In the genomic region with DNA sequence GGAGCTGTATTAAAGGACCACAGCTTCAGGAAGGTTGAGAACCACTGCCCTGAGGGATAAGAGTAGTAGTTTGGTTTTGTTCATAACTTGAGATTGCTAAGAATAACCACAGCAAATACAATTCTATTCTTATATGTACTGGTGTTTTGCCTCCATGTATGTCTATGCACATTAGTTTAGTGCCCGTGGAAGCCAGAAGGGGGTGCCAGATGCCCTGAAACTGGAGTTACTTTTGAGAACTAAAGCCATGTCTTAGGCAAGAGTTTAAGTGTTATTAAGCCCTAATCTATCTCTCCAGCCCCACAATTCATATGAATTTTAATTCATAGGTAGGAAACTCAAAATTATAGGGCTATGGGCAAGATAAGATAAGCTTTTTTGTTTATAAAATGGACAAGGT, we compare ENCODE assay signal across 9 mouse cellular contexts. TPM values are rescaled to one million over a fixed set of nuclear protein-coding genes. Genes with fewer than 3 reads are reported as not detected.
A peak's percentile ranks its signal among the peaks of the same experiment; 100 is the strongest.
DNase-seq lines count a peak whose midpoint lies in the region; ATAC-seq and TF ChIP-seq lines count a peak whose summit lies in the region.
"Had no signal": no experiment of that assay in that cellular context is flagged by ENCODE, and none has a peak within 500 bp of the region (broad histone marks: within the 10 kb centered on the region; RNA-seq: fewer than 3 reads in every experiment).

No protein-coding gene starts in this region.

- no peaks in the 10 kb centered on the region for H3K4me1 ChIP-seq in forebrain, postnatal 0 days (ENCODE audit: insufficient read depth)
- peaks cover 3% of the 10 kb centered on the region; the same call in 1 of the 2 replicates for H3K4me1 ChIP-seq in forebrain, embryonic 15.5 days

- H3K36me3 ChIP-seq in forebrain, postnatal 0 days (ENCODE audit: insufficient read depth) = no peaks in the 10 kb centered on the region
- H3K36me3 ChIP-seq in forebrain, embryonic 15.5 days = no peaks in the 10 kb centered on the region
- H3K36me3 ChIP-seq: limb, embryonic 12.5 days had no signal

- peak; percentile 61 for DNase-seq in forebrain, postnatal 0 days
- DNase-seq in B cell, adult 2 months = peak; percentile 77 to 82
- DNase-seq in adrenal gland, adult 8-10 months = peak; percentile 36
- DNase-seq in frontal cortex, postnatal 25 days (ENCODE audit: low spot score in 2 of 2) = peak; percentile 26 to 30
- DNase-seq in left cerebral cortex, adult 18-20 months (ENCODE audit: low spot score in 2 of 2) = peak; percentile 31 to 37
- DNase-seq in ovary, adult 18-20 months (ENCODE audit: low spot score) = peak; percentile 7
- peak; percentile 61 to 65 for DNase-seq in thymus, postnatal 36 days

- no peak overlapping the region for H3K4me2 ChIP-seq in forebrain, postnatal 0 days (ENCODE audit: low read depth)
- H3K4me2 ChIP-seq in forebrain, embryonic 15.5 days (replicated peaks) = no peak overlapping the region
- H3K4me2 ChIP-seq: limb, embryonic 12.5 days had no signal

- no peaks in the 10 kb centered on the region; the same call in 1 of the 2 replicates for H3K27me3 ChIP-seq in forebrain, postnatal 0 days (ENCODE audit: insufficient read depth, low read length)
- no peaks in the 10 kb centered on the region for H3K27me3 ChIP-seq in forebrain, embryonic 15.5 days
- H3K27me3 ChIP-seq: limb, embryonic 12.5 days had no signal

- no peak overlapping the region for H3K27ac ChIP-seq in forebrain, postnatal 0 days (ENCODE audit: low read depth, low read length)
- no peak overlapping the region for H3K27ac ChIP-seq in forebrain, embryonic 15.5 days (replicated peaks)
- H3K27ac ChIP-seq: limb, embryonic 12.5 days had no signal

- H3K9me3 ChIP-seq in forebrain, postnatal 0 days (ENCODE audit: low read length) = no peaks in the 10 kb centered on the region
- no peaks in the 10 kb centered on the region for H3K9me3 ChIP-seq in forebrain, embryonic 15.5 days
- H3K9me3 ChIP-seq: limb, embryonic 12.5 days had no signal

- H3K4me3 ChIP-seq in forebrain, postnatal 0 days (ENCODE audit: low read depth, low read length) = no peak overlapping the region
- H3K4me3 ChIP-seq in forebrain, embryonic 15.5 days = no peak overlapping the region
- H3K4me3 ChIP-seq: limb, embryonic 12.5 days had no signal

- TF ChIP-seq CTCF in forebrain, postnatal 0 days (IDR thresholded peaks at IDR 0.05; ENCODE audit: low read depth) = peak; percentile 68

- no peak overlapping the region for H3K9ac ChIP-seq in forebrain, postnatal 0 days
- no peak overlapping the region for H3K9ac ChIP-seq in forebrain, embryonic 15.5 days (replicated peaks)
- H3K9ac ChIP-seq: limb, embryonic 12.5 days had no signal

- ATAC-seq in forebrain, postnatal 0 days = no peak
- ATAC-seq in forebrain, embryonic 15.5 days (replicated peaks) = no peak

- 27% methylated on average over 1 of the region's 1 CpGs for WGBS in forebrain, postnatal 0 days
- WGBS in forebrain, embryonic 15.5 days = 15% methylated on average over 1 of the region's 1 CpGs

RNA-seq across cellular contexts. Expression of gene Exd1, which starts 5.3 kb away (rescaled TPM):
- 0.77 and 0.81 TPM in 2 replicates for total RNA-seq in forebrain, postnatal 0 days (2014; rRNA removed)
- polyA plus RNA-seq in forebrain, postnatal 0 days (2015; fragmentation: Nextera tagmentation; extraction: Ambion mirVana) = 0.42 and 0.73 TPM in 2 replicates
- polyA plus RNA-seq in forebrain, embryonic 15.5 days (2015; fragmentation: Nextera tagmentation; extraction: Ambion mirVana) = 0.50 and 0.83 TPM in 2 replicates
- 1 to 10 TPM in 3 of 4 experiments, under 1 TPM in 1; 0.99 to 2.1 (median 1.1) TPM for total RNA-seq in adrenal gland, adult 8-10 months (2022)
- under 1 TPM; 0.63 to 0.74 TPM for total RNA-seq in left cerebral cortex, adult 18-20 months (2021)

RNA-seq across cellular contexts. Expression of gene Chp1, which starts 5.4 kb away (rescaled TPM):
- total RNA-seq in forebrain, postnatal 0 days (2014; rRNA removed) = 53.9 and 69.8 TPM in 2 replicates
- 52.3 and 58.9 TPM in 2 replicates for polyA plus RNA-seq in forebrain, postnatal 0 days (2015; fragmentation: Nextera tagmentation; extraction: Ambion mirVana)
- 73.5 and 74.1 TPM in 2 replicates for polyA plus RNA-seq in forebrain, embryonic 15.5 days (2015; fragmentation: Nextera tagmentation; extraction: Ambion mirVana)
- total RNA-seq in adrenal gland, adult 8-10 months (2022) = 100 to 1,000 TPM; 229 to 290 (median 261) TPM
- 100 to 1,000 TPM; 183 to 190 TPM for total RNA-seq in left cerebral cortex, adult 18-20 months (2021)

Comparison
In these comparisons a context has a peak if more than half of its experiments do, and no peak if none do; other contexts are left out.
1. DNase-seq: peak in every context shown above with its lines; median percentile 80 in B cell, adult 2 months; 63 in thymus, postnatal 36 days; 61 in forebrain, postnatal 0 days; 36 in adrenal gland, adult 8-10 months; 34 in left cerebral cortex, adult 18-20 months; 28 in frontal cortex, postnatal 25 days; 7 in ovary, adult 18-20 months.